Mouse (Mus musculus) mature B cell (primary cell): ENCODE results near the gene Pard3b.

Experiments used
- in situ Hi-C: fragments of 300-500 bp; cut with MboI; formaldehyde crosslinking; loops from 2 replicates; pipeline ENCODE4 v1.14.3; 2019

Pard3b gene

DNA sequence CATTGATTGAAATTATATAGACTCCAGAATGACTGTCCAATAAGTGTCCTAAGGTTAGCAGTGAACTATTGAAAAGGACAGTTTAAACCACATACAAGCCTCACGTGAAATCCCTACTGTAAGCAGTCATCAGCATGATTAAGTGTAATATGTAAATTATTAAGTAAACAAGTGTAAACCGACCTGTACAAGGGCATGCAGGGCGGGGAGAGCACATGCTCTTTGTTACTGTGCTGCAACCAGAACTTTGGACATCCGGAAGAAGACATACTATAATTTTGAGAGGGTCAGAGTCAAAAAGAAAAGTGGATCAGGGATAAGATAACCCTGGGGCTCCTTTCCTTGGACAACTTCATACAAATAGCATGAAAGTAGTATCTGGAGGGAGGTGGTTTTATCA lies 749.4 kb downstream of the Pard3b start:
- in situ Hi-C loops = no loop called here

GRCm38 (mm10) chr1:62392863-62393262 lies 754.2 kb downstream of the Pard3b start:
- in situ Hi-C loops = no loop called here

DNA sequence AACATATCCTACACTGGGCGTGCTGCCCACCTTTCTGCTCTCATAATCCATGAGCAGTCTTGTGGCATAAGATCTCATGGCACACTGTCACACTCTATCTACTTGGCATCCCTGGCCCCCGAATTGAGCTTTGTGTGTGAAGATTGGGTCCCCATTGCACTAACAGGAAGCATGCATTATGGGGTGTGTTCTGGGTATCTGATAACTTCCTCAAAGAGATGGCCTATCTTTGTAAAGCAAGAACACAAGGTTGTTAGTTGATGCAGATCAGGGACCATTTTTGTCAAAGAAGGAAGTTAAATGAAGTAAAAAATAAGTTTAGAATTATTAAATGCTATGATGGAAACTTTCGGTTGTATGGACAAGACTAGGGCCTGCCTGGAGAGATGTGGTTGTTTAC lies 755.9 kb downstream of the Pard3b start:
- in situ Hi-C loops = no loop called here

GRCm38 (mm10) chr1:62398261-62398660 lies 759.6 kb downstream of the Pard3b start:
- in situ Hi-C loops = no loop called here

DNA sequence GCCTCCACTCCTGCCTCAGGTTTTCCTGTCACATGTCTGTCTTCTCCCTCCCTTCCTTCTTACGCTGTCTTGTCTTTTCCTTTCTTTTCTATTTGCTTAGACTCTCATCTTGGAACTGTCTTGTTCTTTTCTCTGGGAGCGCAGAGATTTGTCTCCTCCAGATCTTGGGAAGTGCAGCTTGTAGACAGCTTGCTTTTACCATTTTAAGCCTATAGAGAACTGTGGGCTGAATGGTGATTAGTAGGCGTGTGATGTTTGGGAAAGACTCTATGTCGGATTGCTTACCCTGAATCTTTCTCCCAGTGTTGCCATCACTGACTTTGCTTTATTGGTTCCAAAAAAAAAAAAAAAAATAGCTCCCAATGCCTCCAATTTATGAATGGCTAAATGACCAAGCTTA lies 760.1 kb downstream of the Pard3b start:
- in situ Hi-C loops = no loop called here

DNA sequence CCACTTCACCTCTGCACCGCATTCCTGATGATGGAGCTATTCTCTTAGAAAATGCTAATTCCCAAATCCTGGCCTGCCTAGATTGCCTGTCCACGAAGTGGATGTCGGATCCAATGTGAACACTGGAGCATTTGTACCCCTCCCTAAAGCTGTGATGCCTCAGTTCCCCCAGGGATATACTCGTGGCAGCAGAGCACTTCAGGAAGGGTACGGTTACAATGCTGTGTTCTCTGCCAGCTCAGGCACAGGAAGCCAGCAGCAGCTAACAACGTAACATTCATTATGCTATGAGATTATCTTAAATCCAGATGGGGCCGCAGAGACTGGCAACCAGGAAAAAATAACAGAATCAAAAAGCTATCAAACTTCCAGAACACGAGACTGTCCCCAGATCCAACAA lies 766.4 kb downstream of the Pard3b start:
- in situ Hi-C loops = no loop called here

GRCm38 (mm10) chr1:62411368-62411767 lies 772.7 kb downstream of the Pard3b start:
- in situ Hi-C loops = no loop called here

GRCm38 (mm10) chr1:62412019-62412418 lies 773.4 kb downstream of the Pard3b start:
- in situ Hi-C loops = no loop called here

GRCm38 (mm10) chr1:62412988-62413387 lies 774.4 kb downstream of the Pard3b start:
- in situ Hi-C loops = no loop called here

DNA sequence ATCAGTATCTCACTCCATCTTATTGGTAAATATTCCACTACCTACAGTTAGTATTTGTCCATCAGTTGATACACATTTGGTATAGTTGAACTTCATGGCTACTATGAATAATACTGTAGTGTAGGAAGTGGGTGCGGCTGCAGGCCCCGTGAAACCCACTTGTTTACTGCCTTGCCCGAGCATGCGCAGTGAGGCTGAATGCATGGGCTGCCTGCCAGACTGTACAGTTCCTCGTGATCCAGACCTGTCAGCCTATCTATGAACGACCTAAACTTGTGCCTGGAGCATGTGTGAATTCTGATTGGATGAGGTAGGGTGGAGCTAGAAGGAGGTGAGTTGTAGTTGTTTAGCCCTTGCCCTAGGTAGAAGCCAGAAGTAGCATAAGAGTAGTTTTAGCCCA lies 775.9 kb downstream of the Pard3b start:
- in situ Hi-C loops = no loop called here

- in situ Hi-C loops = no loop called here
Observed at GRCm38 (mm10) chr1:62416627-62417374, 778.2 kb downstream of the Pard3b start.

DNA sequence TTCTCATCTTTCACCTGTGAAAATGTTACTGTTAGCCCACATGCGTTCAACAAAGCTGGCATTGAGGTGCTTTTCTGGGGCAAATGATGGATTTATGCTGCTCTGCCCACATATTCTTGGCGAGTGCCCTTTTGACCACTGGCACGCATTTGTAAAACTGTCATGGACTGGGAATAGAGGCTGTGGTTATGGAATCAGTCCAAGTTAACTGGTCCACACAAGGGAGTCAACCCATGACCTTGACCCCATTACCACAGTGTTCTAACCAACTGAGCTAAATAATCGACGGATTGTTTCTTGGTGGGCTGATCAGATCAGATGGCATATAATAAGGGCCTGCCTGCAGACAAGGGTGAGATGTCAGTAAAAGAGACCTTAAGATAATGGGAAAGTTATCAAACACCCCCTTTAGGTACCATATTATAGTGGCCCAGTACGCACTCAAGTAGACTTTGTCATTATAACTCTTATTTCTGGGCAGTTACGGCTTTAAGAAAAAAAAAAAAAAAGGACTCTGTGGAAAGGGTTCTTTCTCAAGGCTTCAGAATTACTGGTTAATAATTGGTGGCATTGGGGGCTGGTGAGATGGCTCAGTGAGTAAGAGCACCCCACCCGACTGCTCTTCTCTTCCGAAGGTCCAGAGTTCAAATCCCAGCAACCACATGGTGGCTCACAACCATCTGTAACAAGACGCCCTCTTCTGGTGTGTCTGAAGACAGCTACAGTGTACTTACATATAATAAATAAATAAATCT lies 784.4 kb downstream of the Pard3b start:
- in situ Hi-C loops = no loop called here

DNA sequence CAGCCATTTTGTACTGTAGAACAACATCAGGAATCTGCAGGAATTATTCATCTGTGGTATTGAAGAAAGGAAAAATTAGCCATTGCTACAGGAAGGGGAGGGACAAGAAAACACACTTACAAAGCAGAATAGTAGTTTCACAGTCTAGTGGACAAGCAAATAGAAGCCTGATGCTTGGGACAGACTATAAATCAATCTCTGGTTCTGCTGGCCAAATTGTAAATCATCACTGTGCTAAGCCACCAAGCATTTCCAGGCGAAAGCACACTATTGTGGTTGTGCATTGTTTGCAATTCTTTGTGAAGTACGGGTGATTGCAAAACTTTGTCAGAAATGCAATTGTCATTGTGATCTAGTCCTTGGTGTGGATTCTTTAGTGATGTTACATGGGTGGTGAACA lies 786.7 kb downstream of the Pard3b start:
- in situ Hi-C loops = no loop called here

DNA sequence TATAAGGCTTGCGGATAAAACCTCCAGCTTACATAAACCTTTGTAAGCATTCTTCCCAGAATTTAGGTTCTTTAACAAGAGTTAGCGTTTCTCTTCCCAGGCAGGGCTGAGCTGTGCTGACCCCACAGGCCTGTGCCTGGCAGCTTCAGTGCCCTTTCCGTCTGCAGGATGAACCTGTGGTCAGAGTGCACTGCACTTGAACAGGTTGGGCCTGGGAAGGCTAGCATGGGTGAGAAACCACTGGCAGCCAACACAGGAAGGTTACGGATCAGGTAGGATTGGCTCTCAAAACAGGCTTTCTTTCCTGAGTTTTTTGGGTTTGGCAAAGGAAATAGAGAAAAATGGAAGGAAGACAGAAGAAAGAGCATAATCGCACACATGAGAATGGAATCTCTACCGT lies 790.1 kb downstream of the Pard3b start:
- in situ Hi-C loops = no loop called here

DNA sequence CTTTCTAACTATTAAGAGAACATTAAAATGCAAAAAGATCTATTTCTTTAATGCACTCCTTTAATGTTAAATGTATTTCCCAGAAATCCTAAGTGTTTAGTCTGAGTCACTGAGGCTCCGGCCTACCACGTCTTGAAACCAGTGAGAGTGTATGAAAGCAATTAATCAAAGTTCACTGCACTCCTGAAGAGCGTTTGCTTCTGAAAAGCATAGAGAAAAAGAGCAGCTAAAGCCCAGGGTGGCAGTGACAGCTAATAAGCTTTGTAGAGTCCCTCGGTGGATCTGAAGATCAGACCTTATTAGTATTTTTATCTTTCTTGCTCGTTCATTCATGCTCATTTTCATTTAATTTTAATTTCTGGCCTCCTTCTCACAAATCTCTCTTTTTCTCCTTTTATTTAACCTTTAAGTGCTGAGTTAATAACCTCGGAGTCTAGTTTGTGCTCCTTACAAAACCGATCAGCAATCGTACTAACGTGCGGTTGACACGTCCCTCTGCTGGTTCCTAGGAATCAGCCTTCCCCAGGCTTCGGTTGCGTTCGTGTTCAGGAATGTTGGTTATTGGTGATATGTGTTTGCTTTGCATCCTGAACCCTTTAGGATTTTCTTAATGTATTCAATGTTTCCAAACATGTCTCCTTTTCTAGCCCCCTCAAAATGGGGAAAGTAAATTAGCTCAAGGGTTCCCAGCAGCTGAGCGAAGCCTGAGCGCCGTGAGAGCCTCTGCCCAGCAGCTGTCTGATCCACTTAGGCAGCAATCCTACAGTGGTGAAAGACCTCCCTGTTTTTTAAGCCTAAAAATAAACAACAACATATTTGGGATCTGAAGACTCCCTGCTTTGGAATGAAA lies 790.9 kb downstream of the Pard3b start:
- in situ Hi-C loops = no loop called here

DNA sequence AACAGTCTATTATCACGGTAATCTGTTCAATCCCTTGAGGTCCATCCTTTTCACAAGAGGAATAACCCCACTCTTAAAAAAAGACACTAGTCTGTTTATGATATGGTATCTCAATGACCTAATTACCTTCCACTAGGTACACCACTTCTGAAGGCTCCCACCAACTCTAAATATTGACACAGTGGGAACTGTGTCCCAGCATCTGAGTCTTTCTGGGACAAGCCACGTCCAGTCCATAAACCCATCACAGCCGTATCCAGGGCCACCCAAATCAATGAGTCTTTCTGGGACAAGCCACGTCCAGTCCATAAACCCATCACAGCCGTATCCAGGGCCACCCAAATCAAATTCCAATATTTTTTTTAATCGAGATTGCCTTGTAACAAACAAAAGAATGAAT lies 792.4 kb downstream of the Pard3b start:
- in situ Hi-C loops = no loop called here

DNA sequence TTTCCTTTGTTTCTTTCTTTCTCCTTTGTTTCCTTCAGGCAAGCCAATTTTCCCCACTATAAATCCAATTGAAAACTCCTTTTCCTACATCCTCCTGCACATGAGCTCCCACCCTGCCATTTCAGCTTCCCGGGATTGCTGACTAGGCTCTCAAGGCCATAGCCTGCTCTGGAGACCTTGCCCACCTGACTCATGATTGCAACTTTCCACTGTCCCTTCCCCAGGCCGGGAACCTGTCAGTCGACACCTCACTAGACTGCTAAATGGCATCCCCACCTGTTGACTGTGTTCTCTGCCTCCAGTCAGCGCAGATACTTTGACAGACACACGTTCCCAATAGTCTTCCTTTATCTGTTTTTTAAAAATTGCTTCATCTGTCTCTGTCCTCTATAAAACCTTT lies 795.3 kb downstream of the Pard3b start:
- in situ Hi-C loops = no loop called here

GRCm38 (mm10) chr1:62435844-62436243 lies 797.2 kb downstream of the Pard3b start:
- in situ Hi-C loops = no loop called here

DNA sequence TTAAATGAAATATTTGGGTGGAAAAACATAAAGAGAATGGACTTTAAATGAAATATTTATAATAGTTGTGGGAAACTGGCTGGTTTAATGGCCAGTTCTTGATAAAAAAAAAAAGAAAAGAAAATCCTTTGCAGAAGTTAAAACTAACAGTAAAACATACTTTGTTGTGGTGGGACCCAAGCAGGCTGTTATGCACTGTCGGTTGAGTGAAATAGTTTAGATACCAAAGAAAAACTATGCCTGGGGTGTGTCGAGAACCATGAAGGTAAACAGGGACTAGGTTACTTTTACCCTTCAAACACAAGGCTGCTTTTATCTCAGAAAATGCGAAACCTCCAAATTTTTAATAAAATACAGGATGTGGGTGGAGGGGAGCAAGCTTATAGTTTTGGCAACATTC lies 797.7 kb downstream of the Pard3b start:
- in situ Hi-C loops = no loop called here

- in situ Hi-C loops = no loop called here
Observed at GRCm38 (mm10) chr1:62437493-62437892, 798.9 kb downstream of the Pard3b start.

DNA sequence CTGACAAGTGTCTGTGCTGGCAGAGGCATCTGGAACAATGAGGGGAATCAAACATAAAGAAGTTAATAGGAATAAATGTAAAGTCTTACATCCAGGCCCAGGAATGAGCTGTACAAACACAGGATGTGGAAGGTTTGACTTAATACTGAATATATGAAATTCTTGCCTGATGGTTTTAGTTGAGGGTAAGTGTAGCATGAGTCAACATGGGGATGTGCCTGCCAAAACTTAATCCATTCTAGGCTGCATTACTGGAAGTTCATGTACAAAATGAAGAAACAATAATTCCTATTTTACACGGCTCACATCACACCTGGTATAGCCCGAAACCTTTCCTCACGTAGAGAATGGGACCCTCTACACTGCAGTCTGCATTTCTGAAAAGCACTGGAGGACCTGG lies 805.8 kb downstream of the Pard3b start:
- in situ Hi-C loops = no loop called here

DNA sequence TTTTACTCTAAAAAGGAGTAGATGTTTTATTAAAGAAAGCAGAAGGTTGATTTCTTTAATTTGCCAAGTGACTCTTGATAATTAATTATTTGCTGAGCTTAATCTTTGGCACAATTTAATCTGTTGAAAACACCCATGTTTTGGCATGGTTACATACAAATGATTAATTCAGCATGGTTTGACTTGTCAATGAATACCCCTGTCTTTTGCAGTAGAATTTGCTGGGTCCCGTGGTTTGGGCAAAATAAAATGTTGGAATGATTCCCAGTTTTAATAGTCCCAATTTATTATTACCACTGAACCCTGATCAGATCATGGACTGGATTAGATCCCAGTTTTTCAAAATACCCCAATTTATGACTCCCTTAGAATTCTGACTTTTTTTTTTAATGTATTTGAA lies 808.2 kb downstream of the Pard3b start:
- in situ Hi-C loops = no loop called here
